Mouse (Mus musculus): ENCODE measurements around the gene Slit3. TPM values are rescaled to one million over a fixed set of nuclear protein-coding genes. Genes with fewer than 3 reads are reported as not detected.

The Slit3 gene
- total and polyA plus RNA-seq, 3 experiments, result 0.55 to 4.8 (median 2.8) TPM

GRCm38 (mm10) chr11:35294670-35295069 is 173.6 kb downstream of the Slit3 start:
- in situ Hi-C loops (cut with MboI; ENCODE audit: low pct_ligation_motif_present, low pct_unique_long_range_greater_than_20kb, low sequenced_read_pairs) (no loop called here), dilution Hi-C loops (cut with MboI; ENCODE audit: extremely low pct_ligation_motif_present, extremely low pct_unique_long_range_greater_than_20kb, low sequenced_read_pairs) (no loop called here)
- no peak overlapping the region for H3K4me2 ChIP-seq (ENCODE audit: insufficient read depth, low read depth, poor library complexity, severe bottlenecking)
- H3K4me3 ChIP-seq (replicated peaks in 1 of 3; ENCODE audit: low read depth in 2 of 3, low read length in 2 of 3, poor library complexity in 1 of 3), result no peak overlapping the region
- H3K36me3 ChIP-seq (replicated peaks in 1 of 2; ENCODE audit: control insufficient read depth in 1 of 2, insufficient read depth in 1 of 2, low read length in 1 of 2), result no peaks in the 10 kb centered on the region
- DNase-seq (ENCODE audit: extremely low read depth), result no peak
- H3K9me3 ChIP-seq (replicated peaks; ENCODE audit: low read length), result no peaks in the 10 kb centered on the region
- peaks cover 2 to 47% of the 10 kb centered on the region in 2 experiments; a peak in 3 of 4 replicates for H3K4me1 ChIP-seq (ENCODE audit: control insufficient read depth in 1 of 2, insufficient read depth in 2 of 2)
- H3K9ac ChIP-seq (ENCODE audit: insufficient read depth, low read depth), result no peak overlapping the region
- TF ChIP-seq MAX (IDR thresholded peaks at IDR 0.05; ENCODE audit: low read length) (no peak), ZKSCAN1 (IDR thresholded peaks at IDR 0.05; ENCODE audit: borderline replicate concordance, low read depth, low read length) (no peak), PAX5 (IDR thresholded peaks at IDR 0.05; ENCODE audit: low read length) (no peak), TCF12 (IDR thresholded peaks at IDR 0.05; ENCODE audit: low read depth, low read length) (no peak), USF2 (conservative IDR thresholded peaks at IDR 0.05; ENCODE audit: low read depth, low read length) (no peak), CTCF (conservative IDR thresholded peaks at IDR 0.05 in 1 of 2, IDR thresholded peaks at IDR 0.05 in 1 of 2; ENCODE audit: low read depth in 2 of 2, low read length in 2 of 2) (no peak), TBP (conservative IDR thresholded peaks at IDR 0.05; ENCODE audit: low read depth, low read length) (no peak), HCFC1 (IDR thresholded peaks at IDR 0.05; ENCODE audit: low read depth, low read length) (no peak), GABPA (IDR thresholded peaks at IDR 0.05; ENCODE audit: insufficient replicate concordance, low read depth, low read length) (no peak)
- no peaks in the 10 kb centered on the region for H3K79me2 ChIP-seq (replicated peaks; ENCODE audit: control insufficient read depth, extremely low read depth, insufficient read depth, poor library complexity, severe bottlenecking)
- H3K27ac ChIP-seq (ENCODE audit: insufficient read depth, low read depth), result no peak overlapping the region
- no peaks in the 10 kb centered on the region for H3K27me3 ChIP-seq (replicated peaks)

GRCm38 (mm10) chr11:35295162-35295799 is 174.3 kb downstream of the Slit3 start:
- in situ Hi-C loops (cut with MboI; ENCODE audit: low pct_ligation_motif_present, low pct_unique_long_range_greater_than_20kb, low sequenced_read_pairs) (no loop called here), dilution Hi-C loops (cut with MboI; ENCODE audit: extremely low pct_ligation_motif_present, extremely low pct_unique_long_range_greater_than_20kb, low sequenced_read_pairs) (no loop called here)
- peaks cover 2 to 41% of the 10 kb centered on the region in 2 experiments; a peak in 3 of 4 replicates for H3K4me1 ChIP-seq (ENCODE audit: control insufficient read depth in 1 of 2, insufficient read depth in 2 of 2)
- H3K27ac ChIP-seq (ENCODE audit: insufficient read depth, low read depth), result no peak overlapping the region
- H3K79me2 ChIP-seq (replicated peaks; ENCODE audit: control insufficient read depth, extremely low read depth, insufficient read depth, poor library complexity, severe bottlenecking), result no peaks in the 10 kb centered on the region
- no peaks in the 10 kb centered on the region for H3K9me3 ChIP-seq (replicated peaks; ENCODE audit: low read length)
- no peak overlapping the region for H3K4me2 ChIP-seq (ENCODE audit: insufficient read depth, low read depth, poor library complexity, severe bottlenecking)
- no peak for TF ChIP-seq ZNF384 (IDR thresholded peaks at IDR 0.05; ENCODE audit: low read depth, low read length)
- TF ChIP-seq ETS1 (conservative IDR thresholded peaks at IDR 0.05; ENCODE audit: low read depth, low read length), result no peak
- no peak for TF ChIP-seq ZC3H11A (IDR thresholded peaks at IDR 0.05; ENCODE audit: low read depth, low read length)
- no peak for TF ChIP-seq SIN3A (IDR thresholded peaks at IDR 0.05; ENCODE audit: low read length)
- no peak for TF ChIP-seq TCF12 (IDR thresholded peaks at IDR 0.05; ENCODE audit: low read depth, low read length)
- TF ChIP-seq USF2 (conservative IDR thresholded peaks at IDR 0.05; ENCODE audit: low read depth, low read length), result no peak
- TF ChIP-seq HCFC1 (IDR thresholded peaks at IDR 0.05; ENCODE audit: low read depth, low read length), result no peak
- no peak for TF ChIP-seq RAD21 (IDR thresholded peaks at IDR 0.05; ENCODE audit: low read depth, low read length)
- DNase-seq (ENCODE audit: extremely low read depth), result no peak
- H3K27me3 ChIP-seq (replicated peaks), result no peaks in the 10 kb centered on the region
- H3K4me3 ChIP-seq (replicated peaks in 1 of 3; ENCODE audit: low read depth in 2 of 3, low read length in 2 of 3, poor library complexity in 1 of 3), result no peak overlapping the region
- H3K9ac ChIP-seq (ENCODE audit: insufficient read depth, low read depth), result no peak overlapping the region
- H3K36me3 ChIP-seq (replicated peaks in 1 of 2; ENCODE audit: control insufficient read depth in 1 of 2, insufficient read depth in 1 of 2, low read length in 1 of 2), result no peaks in the 10 kb centered on the region
